Mouse (Mus musculus): ENCODE measurements around the gene Smtnl1.

Gene Smtnl1

DNA sequence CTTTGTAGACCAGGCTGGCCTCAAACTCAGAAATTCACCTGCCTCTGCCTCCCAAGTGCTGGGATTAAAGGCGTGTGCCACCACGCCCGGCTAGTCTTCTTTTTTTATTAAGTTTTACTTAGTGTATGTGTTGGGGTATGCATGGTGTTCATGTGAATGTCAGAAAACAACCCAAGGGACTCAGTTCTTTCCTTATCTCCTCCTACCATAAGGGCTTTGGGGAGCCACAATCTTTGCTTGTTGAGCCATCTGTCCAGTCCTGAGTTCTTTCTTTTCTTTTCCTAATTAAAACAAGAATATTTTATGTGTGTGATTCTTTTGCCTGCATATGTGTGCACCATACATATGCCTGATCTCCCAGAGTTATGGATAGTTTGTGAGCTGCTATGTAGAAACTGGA lies 29.3 kb downstream of the Smtnl1 start:
- no peak for DNase-seq (ENCODE audit: low spot score)

DNA sequence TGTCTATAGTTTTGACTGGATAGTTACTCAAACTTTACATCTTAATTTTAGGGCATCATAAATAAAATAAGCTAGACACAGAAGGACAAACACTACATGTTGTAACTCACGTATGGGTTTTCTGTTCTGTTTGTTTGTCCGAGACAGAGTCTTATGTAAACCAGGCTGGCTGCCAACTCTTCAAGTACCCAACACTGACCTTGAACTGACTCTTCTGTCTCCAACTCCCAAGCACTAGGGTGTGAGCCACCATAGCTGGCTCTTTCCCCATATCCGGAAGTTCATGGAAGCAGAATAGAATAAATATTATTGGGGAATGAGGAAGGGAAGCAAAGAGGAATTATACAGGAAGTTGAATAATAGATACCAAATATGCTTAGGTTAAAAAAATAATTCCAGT lies 29.9 kb downstream of the Smtnl1 start:
- no peak for DNase-seq (ENCODE audit: low spot score)

DNA sequence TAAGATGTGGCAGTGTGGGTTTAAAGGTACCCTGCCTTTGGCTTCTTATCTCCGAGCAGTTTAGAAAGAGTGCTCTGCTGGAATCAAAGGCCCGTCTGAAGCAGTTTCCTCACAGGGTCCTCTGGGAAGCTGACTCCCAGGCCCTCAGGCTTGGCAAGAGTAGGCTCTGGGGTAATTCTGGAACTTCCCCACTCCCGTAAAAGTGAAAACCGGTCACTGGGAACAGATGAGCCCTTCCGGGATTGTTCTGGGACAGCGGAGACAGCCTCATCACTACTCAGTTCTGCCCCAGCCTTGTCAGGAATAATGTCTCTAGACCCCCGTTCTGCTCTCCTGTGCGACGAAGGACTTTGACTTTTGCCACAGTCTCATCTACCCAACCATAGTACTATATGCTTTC lies 32.0 kb downstream of the Smtnl1 start:
- no peak for DNase-seq (ENCODE audit: low spot score)

DNA sequence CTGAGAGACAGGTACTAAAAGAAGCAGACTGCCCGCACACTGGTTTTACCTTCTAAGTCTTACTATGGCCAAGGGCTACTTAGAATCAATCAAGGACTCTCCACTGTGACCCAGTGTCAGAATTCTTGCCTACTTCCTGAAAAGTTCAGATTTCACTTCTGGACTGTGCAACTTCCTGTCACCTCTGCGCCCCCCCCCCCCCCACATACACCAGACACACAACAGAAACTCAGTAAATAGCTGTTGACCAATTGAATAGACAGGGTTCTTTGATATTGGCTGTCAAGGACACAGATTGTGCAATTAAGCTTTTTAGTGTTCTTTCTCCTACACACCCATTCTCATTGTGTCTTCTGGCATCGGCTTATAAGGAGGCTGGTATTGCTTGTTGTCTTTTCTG lies 34.1 kb downstream of the Smtnl1 start:
- DNase-seq (ENCODE audit: low spot score) = no peak

DNA sequence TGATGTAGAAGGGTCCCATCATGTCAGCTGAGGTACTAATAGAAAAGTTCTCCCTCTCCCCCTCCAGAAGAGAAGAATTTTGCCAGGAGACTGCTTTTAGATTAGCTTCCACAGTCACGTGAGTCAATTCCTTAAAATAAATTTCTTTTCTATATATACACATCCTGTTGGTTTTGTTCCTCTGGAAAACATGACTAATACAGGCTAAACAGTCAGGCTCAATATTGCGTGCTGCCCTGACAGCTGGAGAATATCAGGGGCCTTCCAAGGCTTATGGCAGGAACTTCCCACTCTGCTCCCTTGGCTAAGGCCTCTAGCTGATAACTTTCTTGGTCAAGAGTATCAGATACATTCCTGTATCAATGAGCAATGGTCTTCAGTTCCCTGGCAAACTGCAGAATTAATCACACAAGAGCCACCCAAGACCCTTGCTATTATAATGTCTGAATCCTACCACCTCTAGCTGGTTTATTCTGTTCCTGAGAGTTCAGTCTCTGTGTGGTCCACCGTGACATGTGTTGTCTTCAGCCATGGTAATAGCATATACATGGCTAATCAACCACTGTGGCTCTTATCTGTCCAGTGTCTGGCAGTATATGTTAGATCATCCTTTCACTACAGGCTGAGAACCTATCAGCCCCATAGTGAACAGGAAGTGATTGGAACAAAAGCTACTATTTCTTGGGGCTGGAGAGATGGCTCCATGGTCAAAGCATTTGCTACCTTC lies 38.4 kb downstream of the Smtnl1 start:
- DNase-seq (ENCODE audit: low spot score) = no peak

DNA sequence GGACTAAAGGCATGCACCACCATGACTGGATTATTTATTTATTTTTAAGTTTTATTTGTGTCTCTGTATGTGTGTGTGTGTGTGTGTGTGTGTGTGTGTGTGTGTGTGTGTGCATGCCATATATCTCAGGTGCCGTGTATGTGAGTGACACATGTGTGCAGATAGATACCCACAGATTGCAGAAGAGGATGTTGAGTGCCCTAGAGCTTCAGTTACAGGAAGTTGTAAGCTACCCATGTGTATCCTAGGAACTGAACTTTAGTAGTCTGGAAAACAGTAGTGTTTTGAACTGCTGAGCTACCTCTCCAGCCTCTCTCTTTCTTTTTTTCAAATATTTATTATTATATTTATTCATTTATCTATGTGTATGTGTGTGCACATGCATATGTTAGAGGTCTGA lies 39.1 kb downstream of the Smtnl1 start:
- DNase-seq (ENCODE audit: low spot score) = no peak

DNA sequence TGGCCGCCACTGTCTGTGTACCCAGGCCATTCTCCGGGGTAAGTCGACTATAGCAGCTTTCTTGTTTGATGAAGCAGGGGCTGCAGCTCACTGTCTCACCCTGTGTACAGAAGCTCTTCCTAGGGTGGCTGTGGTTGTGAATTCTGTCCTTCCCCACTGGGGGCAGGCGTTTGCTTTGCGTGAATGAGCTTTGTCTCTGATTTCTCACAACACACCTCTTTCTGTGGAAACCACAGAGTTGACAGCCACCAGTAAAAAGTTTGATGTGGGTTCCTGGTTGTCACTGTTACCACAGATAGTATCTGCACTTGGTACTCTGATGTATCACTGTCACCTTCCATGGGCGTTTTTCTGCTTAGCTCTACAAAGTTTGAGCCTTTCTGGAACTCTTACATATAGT lies 43.2 kb downstream of the Smtnl1 start:
- no peak for DNase-seq (ENCODE audit: low spot score)

DNA sequence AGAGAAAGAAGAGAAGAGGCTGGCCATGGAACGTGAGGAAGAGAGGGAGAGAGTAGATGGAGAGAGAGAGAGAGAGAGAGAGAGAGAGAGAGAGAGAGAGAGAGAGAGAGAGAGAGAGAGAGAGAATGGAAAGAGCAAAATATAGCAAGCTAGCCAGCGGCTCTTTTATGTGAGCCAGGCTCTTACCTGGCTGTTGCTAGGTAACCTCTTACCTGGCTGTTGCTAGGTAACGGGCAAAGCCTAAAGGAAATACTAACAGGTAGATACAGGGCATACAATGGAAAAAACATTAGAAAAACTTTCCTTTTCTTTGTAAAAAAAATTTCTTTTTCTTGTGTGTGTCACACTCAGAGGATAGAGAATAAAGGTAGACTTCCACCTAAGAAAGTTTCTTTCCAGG lies 44.7 kb downstream of the Smtnl1 start:
- no peak for DNase-seq (ENCODE audit: low spot score)

DNA sequence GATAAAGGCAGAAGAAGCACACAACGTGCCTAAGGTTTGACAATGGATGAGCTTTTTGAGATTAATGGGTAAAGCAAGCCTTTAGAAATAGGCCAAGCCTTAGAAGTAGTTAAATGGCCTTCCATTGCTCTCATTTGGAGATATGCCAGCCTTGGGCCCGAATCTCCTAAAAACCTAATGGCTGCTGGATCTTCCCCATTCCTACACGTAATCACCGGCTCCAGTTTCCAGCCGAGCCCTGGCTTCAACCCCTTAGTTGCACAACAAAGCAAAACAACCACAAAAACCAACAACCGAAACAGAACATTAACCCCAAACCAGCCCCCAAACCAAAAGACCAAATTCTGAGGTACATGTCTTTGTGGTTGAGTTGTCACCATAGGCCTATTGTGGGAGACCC lies 46.8 kb downstream of the Smtnl1 start:
- no peak for DNase-seq (ENCODE audit: low spot score)

DNA sequence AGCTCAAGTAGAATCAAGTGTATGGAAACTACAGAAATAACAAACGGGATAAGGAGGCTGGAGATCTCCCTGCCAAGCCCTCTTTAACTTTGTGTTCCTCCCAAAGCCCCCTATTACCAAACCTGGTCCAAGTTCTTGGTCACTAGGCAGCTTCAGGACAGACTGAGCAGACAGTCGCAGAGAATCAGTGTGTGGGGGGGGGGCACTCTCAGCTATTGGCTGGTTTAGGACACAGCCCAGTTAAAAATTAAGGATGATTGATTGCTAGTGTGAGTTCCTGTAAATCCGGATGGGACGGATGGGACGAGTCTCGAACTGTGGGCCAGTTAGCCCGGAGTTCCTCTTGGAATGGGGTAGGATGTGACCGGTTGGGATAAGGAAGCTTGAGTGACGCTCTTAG lies 47.2 kb downstream of the Smtnl1 start, which contains the start of gene Serping1:
Serping1 (minus strand) TSS at position 204 of the 400 bp plus-strand sequence.
- no peak for DNase-seq (ENCODE audit: low spot score)

DNA sequence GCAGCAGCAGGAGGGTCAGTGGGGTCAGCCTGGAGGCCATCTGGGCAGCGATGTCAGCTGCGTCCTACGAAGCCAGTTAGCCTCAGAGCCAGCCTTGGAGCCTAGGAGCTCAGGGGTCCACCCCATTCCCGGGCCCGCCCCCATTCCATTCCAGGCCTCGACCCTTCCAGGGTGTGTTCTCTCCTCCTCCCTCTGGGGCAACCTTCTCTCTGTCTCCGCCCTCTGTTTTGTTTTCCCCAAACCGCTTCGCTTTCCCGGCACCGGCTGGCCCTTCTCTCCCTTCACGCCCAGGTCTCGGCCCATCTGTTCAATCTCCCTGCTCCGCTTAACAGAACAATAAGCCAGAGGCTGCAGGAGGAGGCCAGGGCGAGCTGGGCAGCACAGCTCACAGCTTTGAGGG lies 47.7 kb downstream of the Smtnl1 start:
- peak; percentile 33 for DNase-seq (ENCODE audit: low spot score)

DNA sequence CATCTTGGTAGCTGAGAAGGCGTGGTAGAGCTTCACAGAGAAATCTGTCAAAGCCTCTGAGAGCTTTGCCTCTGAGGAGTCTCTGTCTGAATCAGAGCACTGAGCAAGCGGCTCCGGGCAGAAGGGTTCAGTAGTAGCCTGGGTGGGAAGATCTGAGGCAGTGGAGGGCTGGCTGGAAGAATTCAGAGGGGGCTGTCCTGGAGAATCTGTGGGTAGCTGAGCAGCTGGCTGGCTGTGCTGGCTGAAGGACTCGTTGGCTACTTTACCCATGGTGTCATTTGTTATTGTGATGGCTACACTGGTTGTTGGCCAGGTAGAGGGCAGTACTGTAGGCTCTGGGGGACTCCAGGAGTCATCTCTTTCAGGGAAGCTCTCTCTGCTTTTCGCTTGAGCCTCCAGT lies 49.3 kb downstream of the Smtnl1 start:
- no peak for DNase-seq (ENCODE audit: low spot score)

DNA sequence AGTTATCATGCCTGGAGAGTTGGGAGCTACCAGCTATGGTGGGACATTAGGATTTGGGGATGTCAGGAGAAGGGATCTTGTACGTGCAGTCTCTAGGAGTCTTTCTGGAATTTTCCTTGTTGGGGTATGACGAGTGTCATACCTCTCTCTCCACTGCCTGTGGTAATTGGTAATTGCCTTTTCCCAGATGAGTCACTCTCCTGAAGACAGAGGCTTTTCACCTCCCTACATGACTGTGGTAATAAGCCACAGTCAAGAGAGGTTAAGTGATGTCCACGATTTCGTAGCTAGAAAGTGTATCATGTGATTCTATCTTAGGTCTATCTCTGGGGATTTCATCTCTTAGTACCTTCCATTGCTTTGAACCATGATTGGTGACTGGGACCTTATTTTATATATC lies 50.0 kb downstream of the Smtnl1 start:
- DNase-seq (ENCODE audit: low spot score) = no peak

DNA sequence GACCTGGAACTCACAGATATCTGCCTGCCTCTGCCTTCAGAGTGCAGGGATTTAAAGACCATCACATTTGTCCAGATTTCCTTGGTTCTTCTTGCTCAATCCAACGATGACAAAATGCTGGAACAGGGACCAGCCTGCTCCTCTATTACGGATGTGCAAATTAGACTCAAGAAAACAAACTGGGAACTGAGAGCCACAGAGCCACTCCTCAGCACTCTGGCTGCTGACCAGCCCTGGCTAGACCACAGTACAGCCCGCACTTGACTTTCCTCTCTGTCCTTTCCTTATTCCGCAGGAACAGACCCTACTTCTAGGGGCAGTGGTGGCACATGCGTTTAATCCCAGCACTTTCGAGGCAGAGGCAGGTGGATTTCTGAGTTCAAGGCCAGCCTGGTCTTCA lies 52.0 kb downstream of the Smtnl1 start:
- DNase-seq (ENCODE audit: low spot score) = no peak

DNA sequence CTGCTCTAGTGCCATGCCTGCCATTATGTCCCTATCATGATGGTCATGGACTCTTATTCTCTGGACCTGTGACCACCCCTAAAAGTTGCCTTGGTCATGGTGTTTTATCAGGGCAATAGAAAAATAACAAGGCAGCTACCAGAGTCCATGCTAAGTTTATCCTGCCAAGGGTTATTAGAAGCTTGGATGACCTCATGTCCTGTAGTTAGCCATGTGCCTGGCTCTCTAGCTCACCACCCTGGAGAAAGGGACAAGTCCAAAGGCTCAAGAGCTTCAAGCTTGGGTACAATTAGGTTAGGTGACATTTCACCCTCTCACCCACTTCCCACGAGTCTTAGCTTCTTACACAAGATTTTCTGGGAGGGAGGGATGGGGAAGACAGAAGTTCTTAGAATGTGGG lies 59.6 kb downstream of the Smtnl1 start:
- no peak for DNase-seq (ENCODE audit: low spot score)

DNA sequence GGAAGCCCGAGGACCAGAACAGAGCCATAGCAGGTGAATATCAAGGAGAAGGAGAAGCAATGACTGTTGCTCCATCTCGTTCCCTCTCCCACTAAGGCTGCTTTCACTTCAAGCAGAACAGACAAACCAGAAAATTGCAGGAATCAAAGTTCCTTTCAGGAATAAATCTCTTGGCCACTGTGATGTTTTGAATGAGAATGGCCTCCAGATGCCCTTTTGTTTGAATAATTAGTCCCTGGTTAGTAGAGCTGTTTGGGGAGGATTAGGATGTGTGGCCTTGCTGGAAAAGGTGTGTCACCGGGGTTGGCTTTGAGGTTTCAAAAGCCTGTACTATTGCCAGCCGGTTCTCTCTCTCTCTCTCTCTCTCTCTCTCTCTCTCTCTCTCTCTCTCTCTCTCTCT lies 60.2 kb downstream of the Smtnl1 start:
- no peak for DNase-seq (ENCODE audit: low spot score)

DNA sequence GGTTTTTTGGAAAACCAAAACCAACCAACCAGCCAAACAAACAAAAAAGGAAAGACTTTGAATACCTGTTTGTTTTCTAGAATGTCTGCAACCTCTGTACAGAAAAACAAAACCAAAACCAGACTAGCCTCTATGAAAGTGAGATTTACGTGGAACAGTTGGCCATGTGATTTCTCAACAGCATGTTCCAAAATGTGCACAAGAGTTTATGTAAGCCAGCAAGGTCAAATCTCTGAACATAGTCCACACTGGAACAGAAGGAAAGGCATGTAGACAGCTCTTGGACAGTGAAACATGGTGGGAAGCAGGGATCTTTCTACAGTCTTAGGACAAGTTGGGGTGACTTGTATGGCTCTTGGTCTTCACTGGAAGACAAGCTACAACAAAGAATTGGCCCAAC lies 60.6 kb downstream of the Smtnl1 start:
- DNase-seq (ENCODE audit: low spot score) = no peak

DNA sequence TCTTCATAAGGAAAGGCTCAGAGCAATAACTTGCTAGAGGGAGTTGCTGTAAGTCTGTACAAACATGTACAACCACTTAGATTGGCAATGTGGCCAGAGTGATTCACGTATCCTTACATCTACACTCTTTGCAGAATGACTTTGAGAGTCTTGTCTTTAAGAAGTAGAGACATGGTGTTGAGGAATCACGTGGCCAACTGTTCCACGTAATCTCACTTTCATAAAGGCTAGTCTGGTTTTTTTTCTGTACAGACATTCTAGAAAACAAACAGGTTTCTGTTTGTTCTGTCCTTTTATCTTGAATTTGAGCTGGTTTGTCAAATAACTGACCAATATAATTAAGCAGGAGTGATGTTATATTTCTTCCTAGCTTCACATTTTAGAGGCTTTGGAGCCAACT lies 61.1 kb downstream of the Smtnl1 start:
- DNase-seq (ENCODE audit: low spot score) = no peak

All from urinary bladder, postnatal 10 days (tissue).